Mouse (Mus musculus) E14TG2a.4 (cell line): Measurements from ENCODE around the gene Tmem59l.

ENCODE experiments used
- CTCF ChIP-seq: conservative IDR thresholded peaks from 2 replicates; pipeline ENCODE4 v1.5.1; 2014; ENCODE audit warnings: low read length
- NANOG ChIP-seq: IDR thresholded peaks from 2 replicates; pipeline ENCODE4 v1.6.1; 2014; ENCODE audit warnings: borderline replicate concordance, low read length, mixed read lengths
- POU5F1 ChIP-seq: IDR thresholded peaks from 2 replicates; pipeline ENCODE4 v1.6.1; 2014; ENCODE audit warnings: low read length, borderline replicate concordance

DNA sequence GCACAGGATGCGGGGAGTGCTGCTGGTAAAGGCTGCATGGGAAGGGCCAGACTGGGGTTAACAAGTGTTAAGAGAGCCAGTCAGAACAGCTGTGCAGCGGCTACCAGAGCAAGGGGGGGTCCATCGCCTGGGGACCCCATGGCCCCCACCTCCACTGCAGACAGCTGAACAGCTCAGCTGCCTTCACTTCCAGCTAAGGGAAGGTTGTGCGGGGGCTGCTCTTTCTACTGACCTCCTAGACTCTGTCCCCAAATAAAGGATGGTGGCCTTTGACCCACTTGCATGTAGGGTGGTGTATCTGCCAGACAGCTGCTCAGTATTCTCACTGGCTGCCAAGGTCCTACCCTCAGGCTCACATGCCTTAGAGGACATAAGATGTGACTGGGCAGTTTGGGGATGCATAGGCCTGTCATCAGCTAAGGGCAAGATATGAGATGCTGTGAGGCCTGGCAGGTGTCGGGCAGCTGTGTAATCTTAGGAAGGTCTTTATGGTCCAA is 19.9 kb downstream of the Tmem59l start:
- TF ChIP-seq CTCF (no peak), NANOG (no peak), POU5F1 (no peak)
